Mouse (Mus musculus) E14TG2a.4 (cell line): ENCODE results near the gene Sesn1.

Experiments used
- CTCF ChIP-seq: conservative IDR thresholded peaks from 2 replicates; pipeline ENCODE4 v1.5.1; 2014; ENCODE audit warnings: low read length
- NANOG ChIP-seq: IDR thresholded peaks from 2 replicates; pipeline ENCODE4 v1.6.1; 2014; ENCODE audit warnings: borderline replicate concordance, low read length, mixed read lengths
- POU5F1 ChIP-seq: IDR thresholded peaks from 2 replicates; pipeline ENCODE4 v1.6.1; 2014; ENCODE audit warnings: low read length, borderline replicate concordance

DNA sequence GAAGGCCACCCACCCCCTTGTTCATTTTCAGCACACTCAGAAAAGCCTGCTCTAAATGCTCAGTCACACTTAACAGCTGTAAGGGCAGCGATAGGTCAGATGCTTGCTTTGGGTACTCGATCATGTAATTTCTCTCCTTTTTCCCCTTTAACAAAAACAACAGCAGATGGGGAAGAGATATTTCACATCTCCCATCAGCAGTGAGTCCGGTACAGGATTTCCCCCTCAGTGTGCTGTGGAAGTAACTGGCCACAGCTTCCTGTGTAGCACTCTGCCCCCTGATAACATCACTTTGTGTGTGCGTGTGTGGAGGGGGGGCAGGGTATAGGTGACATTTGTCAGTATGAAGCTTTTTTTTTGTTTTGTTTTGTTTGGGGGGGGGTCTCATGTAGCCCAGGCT is 127.4 kb downstream of the Sesn1 start:
- TF ChIP-seq CTCF (no peak), POU5F1 (no peak), NANOG (no peak)
